Mouse (Mus musculus) stomach, postnatal 0 days (tissue): Measurements from ENCODE around the gene Ehmt2.
A peak's percentile ranks its signal among the peaks of the same experiment; 100 is the strongest.

Experiments
- CTCF ChIP-seq: IDR thresholded peaks from 2 replicates; pipeline ENCODE4 v1.5.1; 2016; ENCODE audit warnings: antibody characterized with exemption, low read depth, mild to moderate bottlenecking, moderate library complexity
- EP300 ChIP-seq: optimal IDR thresholded peaks from 2 replicates; pipeline ENCODE3; 2016; ENCODE audit warnings: antibody characterized with exemption

- TF ChIP-seq CTCF, result peak; percentile 89
- TF ChIP-seq EP300, result no peak
These were observed 42.4 kb upstream of the Ehmt2 start for GRCm38 (mm10) chr17:34855825-34856224.
